Mouse (Mus musculus): ENCODE measurements around the gene 9130213A22Rik.
"Not testable (repeated sequence)": the region's sequence is repeated elsewhere in the genome, so short reads cannot be mapped to it uniquely, and the experiment has no call there.

Gene 9130213A22Rik

GRCm38 (mm10) chr11:69093856-69094255, 28.5 kb downstream of the 9130213A22Rik start:
- not testable (repeated sequence) for DNase-seq (ENCODE audit: low spot score)

GRCm38 (mm10) chr11:69092871-69093270, 29.5 kb downstream of the 9130213A22Rik start:
- DNase-seq (ENCODE audit: low spot score) = no peak

GRCm38 (mm10) chr11:69092386-69092751, 30.0 kb downstream of the 9130213A22Rik start:
- peak; percentile 91 for DNase-seq (ENCODE audit: low spot score)

- DNase-seq (ENCODE audit: low spot score) = no peak
Measured at GRCm38 (mm10) chr11:69091566-69092385, 30.6 kb downstream of the 9130213A22Rik start.

GRCm38 (mm10) chr11:69090367-69090766, 32.0 kb downstream of the 9130213A22Rik start:
- no peak for DNase-seq (ENCODE audit: low spot score)

- DNase-seq (ENCODE audit: low spot score) = no peak
Measured at GRCm38 (mm10) chr11:69089616-69090290, 32.6 kb downstream of the 9130213A22Rik start.

- no peak for DNase-seq (ENCODE audit: low spot score)
Measured at GRCm38 (mm10) chr11:69088856-69089615, 33.4 kb downstream of the 9130213A22Rik start.

- peak; percentile 95 for DNase-seq (ENCODE audit: low spot score)
Measured at GRCm38 (mm10) chr11:69088103-69088855, 34.1 kb downstream of the 9130213A22Rik start, which contains the start of gene Vamp2. Vamp2 (plus strand) TSS chr11:69088490.

GRCm38 (mm10) chr11:69087597-69087996, 34.8 kb downstream of the 9130213A22Rik start:
- DNase-seq (ENCODE audit: low spot score) = no peak

- DNase-seq (ENCODE audit: low spot score) = no peak
Measured at GRCm38 (mm10) chr11:69087082-69087481, 35.3 kb downstream of the 9130213A22Rik start.

GRCm38 (mm10) chr11:69086390-69086789, 36.0 kb downstream of the 9130213A22Rik start:
- DNase-seq (ENCODE audit: low spot score) = peak; percentile 32

GRCm38 (mm10) chr11:69085608-69086007, 36.8 kb downstream of the 9130213A22Rik start:
- DNase-seq (ENCODE audit: low spot score) = no peak

GRCm38 (mm10) chr11:69081613-69082012, 40.8 kb downstream of the 9130213A22Rik start:
- DNase-seq (ENCODE audit: low spot score) = no peak

GRCm38 (mm10) chr11:69080855-69081222, 41.5 kb downstream of the 9130213A22Rik start:
- no peak for DNase-seq (ENCODE audit: low spot score)

- DNase-seq (ENCODE audit: low spot score) = no peak
Measured at GRCm38 (mm10) chr11:69080102-69080854, 42.1 kb downstream of the 9130213A22Rik start.

GRCm38 (mm10) chr11:69078805-69079438, 43.5 kb downstream of the 9130213A22Rik start:
- peak; percentile 26 for DNase-seq (ENCODE audit: low spot score)

- DNase-seq (ENCODE audit: low spot score) = no peak
Measured at GRCm38 (mm10) chr11:69078041-69078440, 44.3 kb downstream of the 9130213A22Rik start.

GRCm38 (mm10) chr11:69077316-69077715, 45.1 kb downstream of the 9130213A22Rik start:
- no peak for DNase-seq (ENCODE audit: low spot score)

- DNase-seq (ENCODE audit: low spot score) = no peak
Measured at GRCm38 (mm10) chr11:69076572-69076971, 45.8 kb downstream of the 9130213A22Rik start.

- DNase-seq (ENCODE audit: low spot score) = no peak
Measured at GRCm38 (mm10) chr11:69075764-69076479, 46.5 kb downstream of the 9130213A22Rik start.
